Mouse (Mus musculus) E14TG2a.4 (cell line): Measurements from ENCODE around the gene Tspan9.

ENCODE experiments used
- H3K27me3 ChIP-seq: 2 replicates; pipeline ENCODE4 v1.6.1; 2014; ENCODE audit warnings: low read length, control low read depth; ENCODE audit not compliant: insufficient read depth
- H3K36me3 ChIP-seq: 2 replicates; pipeline ENCODE4 v1.6.1; 2014; ENCODE audit warnings: low read length, control low read depth; ENCODE audit not compliant: insufficient read depth
- H3K4me1 ChIP-seq: replicated peaks from 2 replicates; pipeline ENCODE4 v1.6.1; 2014; ENCODE audit warnings: low read depth, low read length, control low read depth
- H3K4me3 ChIP-seq: replicated peaks from 2 replicates; pipeline ENCODE4 v1.5.1; 2014; ENCODE audit warnings: mild to moderate bottlenecking, low read length
- H3K9me3 ChIP-seq: 2 replicates; pipeline ENCODE4 v1.6.1; 2014; ENCODE audit warnings: low read length, control low read depth
- CTCF ChIP-seq: conservative IDR thresholded peaks from 2 replicates; pipeline ENCODE4 v1.5.1; 2014; ENCODE audit warnings: low read length
- NANOG ChIP-seq: IDR thresholded peaks from 2 replicates; pipeline ENCODE4 v1.6.1; 2014; ENCODE audit warnings: borderline replicate concordance, low read length, mixed read lengths
- POU5F1 ChIP-seq: IDR thresholded peaks from 2 replicates; pipeline ENCODE4 v1.6.1; 2014; ENCODE audit warnings: low read length, borderline replicate concordance

The Tspan9 gene

DNA sequence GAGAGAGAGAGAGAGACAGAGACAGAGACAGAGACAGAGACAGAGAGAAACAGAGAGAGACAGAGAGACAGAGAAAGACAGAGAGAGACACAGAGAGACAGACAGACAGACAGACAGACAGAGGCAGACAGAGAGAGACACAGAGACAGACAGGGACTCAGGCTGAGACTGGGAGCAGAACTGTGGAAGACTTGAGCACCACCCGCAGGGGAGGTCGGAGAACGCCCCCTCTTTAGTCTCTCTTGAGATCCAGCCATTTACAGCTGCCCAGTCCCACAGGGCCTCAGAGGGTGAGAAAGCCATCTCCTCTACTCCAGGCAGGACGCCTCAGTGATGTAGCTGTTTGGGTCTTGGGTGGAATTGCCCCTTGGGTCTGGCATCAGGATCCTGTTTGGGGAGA lies 225.7 kb downstream of the Tspan9 start:
- TF ChIP-seq NANOG (no peak), CTCF (no peak), POU5F1 (no peak)
- no peaks in the 10 kb centered on the region for H3K9me3 ChIP-seq
- no peak overlapping the region for H3K4me3 ChIP-seq
- no peaks in the 10 kb centered on the region for H3K4me1 ChIP-seq
- H3K36me3 ChIP-seq = no peaks in the 10 kb centered on the region
- peaks cover 18% of the 10 kb centered on the region for H3K27me3 ChIP-seq

GRCm38 (mm10) chr6:127916993-127917392 lies 226.4 kb downstream of the Tspan9 start:
- peaks cover 10% of the 10 kb centered on the region for H3K27me3 ChIP-seq
- no peak overlapping the region for H3K4me3 ChIP-seq
- TF ChIP-seq POU5F1 = no peak
- no peak for TF ChIP-seq CTCF
- no peak for TF ChIP-seq NANOG
- no peaks in the 10 kb centered on the region for H3K4me1 ChIP-seq
- no peaks in the 10 kb centered on the region for H3K9me3 ChIP-seq
- H3K36me3 ChIP-seq = no peaks in the 10 kb centered on the region

GRCm38 (mm10) chr6:127912938-127913337 lies 230.5 kb downstream of the Tspan9 start:
- Histone ChIP-seq H3K9me3 (0 out of 2 replicates have a peak, but pooled peaks cover 1% of the 10 kb centered on the region), H3K36me3 (no peaks in the 10 kb centered on the region), H3K27me3 (peaks cover 5% of the 10 kb centered on the region; the same call in 1 of the 2 replicates), H3K4me3 (no peak overlapping the region), H3K4me1 (no peaks in the 10 kb centered on the region)
- TF ChIP-seq POU5F1 (no peak), NANOG (no peak), CTCF (no peak)

DNA sequence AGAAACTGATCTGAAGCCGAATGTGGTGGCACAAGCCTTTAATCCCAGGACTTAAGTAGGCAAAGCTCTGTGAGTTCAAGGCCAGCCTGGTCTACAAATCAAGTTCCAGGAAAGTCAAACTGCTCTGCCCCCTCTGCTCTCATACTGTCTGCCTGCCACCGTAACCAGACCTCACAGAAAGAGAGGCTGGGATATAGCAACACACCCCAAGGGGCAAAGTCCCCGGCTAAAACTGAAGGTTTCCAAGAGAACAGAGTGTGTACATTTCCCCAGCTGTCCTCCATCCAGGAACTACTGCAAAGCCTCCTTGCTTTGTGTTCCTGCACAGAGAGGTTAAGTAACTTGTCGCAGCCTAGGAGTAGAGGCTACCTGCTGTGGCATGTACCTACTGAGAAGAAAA lies 231.7 kb downstream of the Tspan9 start:
- Histone ChIP-seq H3K9me3 (peaks cover 14% of the 10 kb centered on the region), H3K4me1 (no peaks in the 10 kb centered on the region), H3K27me3 (peaks cover 6% of the 10 kb centered on the region), H3K4me3 (no peak overlapping the region), H3K36me3 (no peaks in the 10 kb centered on the region)
- TF ChIP-seq POU5F1 (no peak), CTCF (no peak), NANOG (no peak)
